Mouse (Mus musculus) embryonic facial prominence, embryonic 14.5 days (tissue): ENCODE measurements around the gene Tnrc18. TPM values are rescaled to one million over a fixed set of nuclear protein-coding genes. Genes with fewer than 3 reads are reported as not detected.

Experiments
- ATAC-seq: fragments of 200-750 bp; cut with Nextera tagmentation; 2 replicates; pipeline ENCODE4 v1.8.0; 2017; ENCODE audit warnings: low read depth, moderate number of reproducible peaks, moderate TSS enrichment
- DNase-seq: peaks from one replicate; pipeline ENCODE4 v3.0.0-alpha.2; 2015; ENCODE audit warnings: low spot score
- H3K27ac ChIP-seq: fragments of 300-500 bp; sonication (generic); replicated peaks from 2 replicates; pipeline ENCODE4 v1.5.1; 2014; ENCODE audit warnings: low read depth, mild to moderate bottlenecking, low read length, moderate library complexity
- H3K27me3 ChIP-seq: fragments of 300-500 bp; sonication (generic); replicated peaks from 2 replicates; pipeline ENCODE4 v1.6.1; 2014; ENCODE audit warnings: low read length; ENCODE audit not compliant: control insufficient read depth, insufficient read depth
- H3K36me3 ChIP-seq: fragments of 300-500 bp; sonication (generic); 2 replicates; pipeline ENCODE4 v1.6.1; 2014; ENCODE audit warnings: low read length, mixed read lengths; ENCODE audit not compliant: control insufficient read depth, insufficient read depth
- H3K4me1 ChIP-seq: fragments of 300-500 bp; sonication (generic); 2 replicates; pipeline ENCODE4 v1.6.1; 2014; ENCODE audit warnings: antibody characterized with exemption, low read length; ENCODE audit not compliant: control insufficient read depth, insufficient read depth
- H3K4me2 ChIP-seq: fragments of 300-500 bp; sonication (generic); 2 replicates; pipeline ENCODE4 v1.6.1; 2014; ENCODE audit warnings: low read depth, mild to moderate bottlenecking, low read length, moderate library complexity, mixed read lengths
- H3K4me3 ChIP-seq: fragments of 300-500 bp; sonication (generic); 2 replicates; pipeline ENCODE4 v1.5.1; 2014; ENCODE audit warnings: low read depth, mild to moderate bottlenecking, low read length
- H3K9ac ChIP-seq: fragments of 300-500 bp; sonication (generic); 2 replicates; pipeline ENCODE4 v1.6.1; 2014; ENCODE audit warnings: low read depth, mild to moderate bottlenecking, low read length, moderate library complexity, mixed read lengths
- H3K9me3 ChIP-seq: fragments of 300-500 bp; sonication (generic); 2 replicates; pipeline ENCODE4 v1.6.1; 2016; ENCODE audit warnings: low read length; ENCODE audit not compliant: control insufficient read depth
- WGBS: fragments of 180-500 bp; shearing (Covaris S2); extraction: QIAGEN DNeasy Blood & Tissue Kit; methylation state at CpG from one replicate; pipeline ENCODE4 v1.1.7; 2014; 5-methylcytosine and 5-hydroxymethylcytosine counted together
- polyA plus RNA-seq: library from polyadenylated mRNA; unstranded; fragments of >200 nt; fragmentation: Nextera tagmentation; extraction: Ambion mirVana; gene quantifications from 2 replicates; pipeline ENCODE4 v1.2.1, GENCODE M21; 2014

Gene Tnrc18
- polyA plus RNA-seq, 1 experiment from 2014 or later = 32.9 TPM

- H3K27me3 ChIP-seq = no peaks in the 10 kb centered on the region
- H3K27ac ChIP-seq = peak overlapping the region; percentile 56
- H3K9me3 ChIP-seq = no peaks in the 10 kb centered on the region
- WGBS = 53% methylated on average over 10 of the region's 10 CpGs
- H3K4me3 ChIP-seq = no peak overlapping the region
- no peak overlapping the region for H3K9ac ChIP-seq
- peak; percentile 51; the same call in 1 of the 2 replicates for ATAC-seq
- peaks cover 90% of the 10 kb centered on the region for H3K36me3 ChIP-seq
- no peak overlapping the region for H3K4me2 ChIP-seq
- peaks cover 4% of the 10 kb centered on the region; the same call in 1 of the 2 replicates for H3K4me1 ChIP-seq
- peak; percentile 70 for DNase-seq
Observed at GRCm38 (mm10) chr5:142768352-142769267, 48.9 kb downstream of the Tnrc18 start.

- ATAC-seq (0 out of 2 replicates have a peak, but pooled peaks have one; percentile 37), DNase-seq (peak; percentile 88)
- Histone ChIP-seq H3K36me3 (peaks cover 90% of the 10 kb centered on the region), H3K9me3 (no peaks in the 10 kb centered on the region), H3K4me3 (no peak overlapping the region), H3K4me2 (no peak overlapping the region), H3K4me1 (peaks cover 4% of the 10 kb centered on the region; the same call in 1 of the 2 replicates), H3K9ac (no peak overlapping the region), H3K27ac (peak overlapping the region; percentile 56; the same call in 1 of the 2 replicates), H3K27me3 (no peaks in the 10 kb centered on the region)
- WGBS = 20% methylated on average over 7 of the region's 7 CpGs
Observed at GRCm38 (mm10) chr5:142767937-142768336, 49.5 kb downstream of the Tnrc18 start.

GRCm38 (mm10) chr5:142766708-142767107 lies 50.8 kb downstream of the Tnrc18 start:
- Histone ChIP-seq H3K27ac (no peak overlapping the region), H3K27me3 (no peaks in the 10 kb centered on the region), H3K36me3 (peaks cover 90% of the 10 kb centered on the region), H3K9me3 (no peaks in the 10 kb centered on the region), H3K4me3 (no peak overlapping the region), H3K4me2 (no peak overlapping the region), H3K9ac (no peak overlapping the region), H3K4me1 (peaks cover 4% of the 10 kb centered on the region; the same call in 1 of the 2 replicates)
- ATAC-seq (no peak), DNase-seq (no peak)
- 85% methylated on average over 3 of the region's 3 CpGs for WGBS

GRCm38 (mm10) chr5:142764889-142765288 lies 52.6 kb downstream of the Tnrc18 start:
- ATAC-seq = no peak
- no peak overlapping the region for H3K4me2 ChIP-seq
- no peak overlapping the region for H3K27ac ChIP-seq
- H3K4me3 ChIP-seq = no peak overlapping the region
- H3K9ac ChIP-seq = no peak overlapping the region
- H3K4me1 ChIP-seq = no peaks in the 10 kb centered on the region; the same call in 1 of the 2 replicates
- peaks cover 90% of the 10 kb centered on the region for H3K36me3 ChIP-seq
- H3K9me3 ChIP-seq = no peaks in the 10 kb centered on the region
- 86% methylated on average over 15 of the region's 15 CpGs for WGBS
- DNase-seq = no peak
- H3K27me3 ChIP-seq = no peaks in the 10 kb centered on the region

GRCm38 (mm10) chr5:142764306-142764705 lies 53.2 kb downstream of the Tnrc18 start:
- no peaks in the 10 kb centered on the region for H3K27me3 ChIP-seq
- ATAC-seq (no peak), DNase-seq (no peak)
- H3K4me3 ChIP-seq = no peak overlapping the region
- no peaks in the 10 kb centered on the region for H3K4me1 ChIP-seq
- peaks cover 91% of the 10 kb centered on the region for H3K36me3 ChIP-seq
- 63% methylated on average over 9 of the region's 11 CpGs for WGBS
- no peak overlapping the region for H3K9ac ChIP-seq
- no peaks in the 10 kb centered on the region for H3K9me3 ChIP-seq
- H3K27ac ChIP-seq = no peak overlapping the region
- H3K4me2 ChIP-seq = no peak overlapping the region

- Histone ChIP-seq H3K27ac (no peak overlapping the region), H3K4me1 (no peaks in the 10 kb centered on the region), H3K4me3 (no peak overlapping the region), H3K9me3 (no peaks in the 10 kb centered on the region), H3K36me3 (peaks cover 98% of the 10 kb centered on the region), H3K4me2 (no peak overlapping the region), H3K9ac (no peak overlapping the region), H3K27me3 (no peaks in the 10 kb centered on the region)
- DNase-seq = no peak
- ATAC-seq = no peak
- WGBS = 84% methylated on average over 21 of the region's 21 CpGs
Observed at GRCm38 (mm10) chr5:142762082-142762807, 55.2 kb downstream of the Tnrc18 start.

- no peaks in the 10 kb centered on the region for H3K9me3 ChIP-seq
- H3K36me3 ChIP-seq = peaks cover 98% of the 10 kb centered on the region
- 79% methylated on average over 16 of the region's 16 CpGs for WGBS
Observed at GRCm38 (mm10) chr5:142761326-142761983, 56.0 kb downstream of the Tnrc18 start.

GRCm38 (mm10) chr5:142759786-142760185 lies 57.7 kb downstream of the Tnrc18 start:
- H3K9me3 ChIP-seq = no peaks in the 10 kb centered on the region
- WGBS = 88% methylated on average over 8 of the region's 8 CpGs

More at GRCm38 (mm10) chr5:142761326-142761983, 56.0 kb downstream of the Tnrc18 start:
- H3K4me3 ChIP-seq = no peak overlapping the region
- H3K27ac ChIP-seq = no peak overlapping the region
- H3K9ac ChIP-seq = no peak overlapping the region
- H3K4me1 ChIP-seq = no peaks in the 10 kb centered on the region
- peak; percentile 42 for DNase-seq
- ATAC-seq = peak; percentile 53
- H3K4me2 ChIP-seq = no peak overlapping the region
- no peaks in the 10 kb centered on the region for H3K27me3 ChIP-seq

More at GRCm38 (mm10) chr5:142759786-142760185, 57.7 kb downstream of the Tnrc18 start:
- ATAC-seq = no peak
- H3K4me3 ChIP-seq = no peak overlapping the region
- H3K27ac ChIP-seq = no peak overlapping the region
- peaks cover 99% of the 10 kb centered on the region for H3K36me3 ChIP-seq
- DNase-seq = no peak
- H3K27me3 ChIP-seq = no peaks in the 10 kb centered on the region
- H3K4me1 ChIP-seq = no peaks in the 10 kb centered on the region
- no peak overlapping the region for H3K4me2 ChIP-seq
- no peak overlapping the region for H3K9ac ChIP-seq
